Mouse (Mus musculus) spleen, adult 2 months (tissue): ENCODE results near the gene Prdx6.

ENCODE experiments used
- CTCF ChIP-seq: fragments of 200-500 bp; IDR thresholded peaks from 2 replicates; pipeline ENCODE4 v1.5.1; 2011; ENCODE audit warnings: mild to moderate bottlenecking, inconsistent platforms; ENCODE audit not compliant: insufficient read depth, insufficient read length, insufficient replicate concordance; ENCODE audit errors: extremely low read depth
- POLR2A ChIP-seq: fragments of 200-500 bp; IDR thresholded peaks from 2 replicates; pipeline ENCODE4 v1.6.1; 2011; ENCODE audit warnings: low read depth, low read length, inconsistent platforms

- no peak for TF ChIP-seq CTCF
- no peak for TF ChIP-seq POLR2A
Measured at GRCm38 (mm10) chr1:161288256-161288655, 37.2 kb upstream of the Prdx6 start.
